Comparison of ENCODE assay signal across 8 mouse cellular contexts in the genomic region with DNA sequence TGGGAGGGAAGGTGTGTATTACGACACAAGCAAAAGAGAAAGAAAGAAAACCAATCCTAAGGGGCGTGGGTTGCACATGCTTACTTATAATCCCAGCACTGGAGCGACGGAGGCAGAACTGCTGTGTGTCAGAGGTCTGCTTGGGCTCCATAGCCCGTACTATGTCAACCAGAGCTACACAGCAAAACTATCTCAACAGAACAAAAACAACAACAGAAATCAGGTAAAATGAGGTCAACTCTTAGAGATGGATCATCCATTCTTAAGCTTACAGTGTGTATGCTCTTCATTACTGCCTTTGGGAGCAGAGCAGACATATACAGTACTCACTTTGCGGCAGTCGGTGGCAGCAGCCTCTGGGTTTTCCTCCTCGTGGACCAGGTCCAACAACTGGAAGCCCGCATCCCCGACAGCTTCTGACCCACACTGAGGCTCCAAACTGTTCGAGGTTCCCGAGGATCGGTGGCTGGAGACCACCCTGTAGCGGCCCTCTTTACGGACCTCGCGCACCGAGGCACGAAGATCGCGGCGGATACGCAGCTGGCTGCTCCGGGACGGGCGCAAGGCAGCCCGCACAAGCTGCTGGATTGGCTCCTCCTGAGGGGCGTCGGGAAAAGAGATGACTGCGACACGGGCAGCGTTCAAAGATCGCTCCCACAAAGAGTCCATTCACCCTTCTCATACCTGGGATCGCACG. TPM values are rescaled to one million over a fixed set of nuclear protein-coding genes. Genes with fewer than 3 reads are reported as not detected.
DNase-seq lines count a peak whose midpoint lies in the region; ATAC-seq lines count a peak whose summit lies in the region.

No protein-coding gene starts in this region.

- peaks cover 6% of the 10 kb centered on the region for H3K4me1 ChIP-seq in heart, embryonic 11.5 days (ENCODE audit: control insufficient read depth, insufficient read depth, low read length)
- H3K4me1 ChIP-seq in forebrain, embryonic 16.5 days (replicated peaks; ENCODE audit: control insufficient read depth, insufficient read depth, low read length) = peaks cover 17% of the 10 kb centered on the region
- H3K4me1 ChIP-seq in limb, embryonic 13.5 days = peaks cover 14% of the 10 kb centered on the region
- H3K4me1 ChIP-seq in midbrain, embryonic 15.5 days = peaks cover 25% of the 10 kb centered on the region

- peak overlapping the region; percentile 67 for H3K4me2 ChIP-seq in heart, embryonic 11.5 days
- H3K4me2 ChIP-seq in forebrain, embryonic 16.5 days (ENCODE audit: low read length) = peak overlapping the region; percentile 85
- peak overlapping the region; percentile 76 for H3K4me2 ChIP-seq in limb, embryonic 13.5 days (replicated peaks)
- H3K4me2 ChIP-seq in midbrain, embryonic 15.5 days = peak overlapping the region; percentile 80

- H3K9me3 ChIP-seq in heart, embryonic 11.5 days (replicated peaks; ENCODE audit: control insufficient read depth, low read length) = no peaks in the 10 kb centered on the region
- H3K9me3 ChIP-seq in forebrain, embryonic 16.5 days (ENCODE audit: control insufficient read depth, low read length) = no peaks in the 10 kb centered on the region
- no peaks in the 10 kb centered on the region for H3K9me3 ChIP-seq in limb, embryonic 13.5 days
- H3K9me3 ChIP-seq in midbrain, embryonic 15.5 days = no peaks in the 10 kb centered on the region

- no peaks in the 10 kb centered on the region for H3K27me3 ChIP-seq in heart, embryonic 11.5 days (ENCODE audit: control insufficient read depth, insufficient read depth, low read length)
- H3K27me3 ChIP-seq in forebrain, embryonic 16.5 days (replicated peaks; ENCODE audit: control insufficient read depth, insufficient read depth, low read length) = no peaks in the 10 kb centered on the region
- H3K27me3 ChIP-seq in limb, embryonic 13.5 days = no peaks in the 10 kb centered on the region
- H3K27me3 ChIP-seq in midbrain, embryonic 15.5 days (replicated peaks) = no peaks in the 10 kb centered on the region

- peak overlapping the region; percentile 89 for H3K4me3 ChIP-seq in heart, embryonic 11.5 days (ENCODE audit: low read depth, low read length)
- H3K4me3 ChIP-seq in forebrain, embryonic 16.5 days (replicated peaks; ENCODE audit: low read length) = peak overlapping the region; percentile 94
- H3K4me3 ChIP-seq in limb, embryonic 13.5 days = peak overlapping the region; percentile 87
- peak overlapping the region; percentile 60 for H3K4me3 ChIP-seq in midbrain, embryonic 15.5 days

- no peak for DNase-seq in heart, adult 11 months
- peak; percentile 45 for DNase-seq in CD4-positive helper T cell, adult 2 months (ENCODE audit: low read depth, low spot score)
- peak; percentile 56 for DNase-seq in brain, adult 2 months (ENCODE audit: low read depth, low spot score)
- no peak for DNase-seq in ovary, adult 18-20 months (ENCODE audit: low spot score)

- 1% methylated on average over 35 of the region's 35 CpGs for WGBS in heart, embryonic 11.5 days (ENCODE audit: insufficient replicate concordance)
- under 1% methylated on average over 33 of the region's 35 CpGs for WGBS in forebrain, embryonic 16.5 days
- 1% methylated on average over 35 of the region's 35 CpGs for WGBS in limb, embryonic 13.5 days
- under 1% methylated on average over 35 of the region's 35 CpGs for WGBS in midbrain, embryonic 15.5 days

- H3K27ac ChIP-seq in heart, embryonic 11.5 days (ENCODE audit: low read depth, low read length) = peak overlapping the region; percentile 90
- H3K27ac ChIP-seq in forebrain, embryonic 16.5 days (ENCODE audit: low read length) = peak overlapping the region; percentile 93
- H3K27ac ChIP-seq in limb, embryonic 13.5 days = peak overlapping the region; percentile 95
- peak overlapping the region; percentile 92 for H3K27ac ChIP-seq in midbrain, embryonic 15.5 days

- peaks cover 17% of the 10 kb centered on the region for H3K36me3 ChIP-seq in heart, embryonic 11.5 days (ENCODE audit: control insufficient read depth, insufficient read depth, low read length)
- H3K36me3 ChIP-seq in forebrain, embryonic 16.5 days (ENCODE audit: control insufficient read depth, insufficient read depth) = peaks cover 9% of the 10 kb centered on the region; the same call in 1 of the 2 replicates
- peaks cover 54% of the 10 kb centered on the region for H3K36me3 ChIP-seq in limb, embryonic 13.5 days
- peaks cover 3% of the 10 kb centered on the region; the same call in 1 of the 2 replicates for H3K36me3 ChIP-seq in midbrain, embryonic 15.5 days (replicated peaks)

- peak overlapping the region; percentile 96 for H3K9ac ChIP-seq in heart, embryonic 11.5 days (ENCODE audit: low read depth, low read length)
- H3K9ac ChIP-seq in forebrain, embryonic 16.5 days (replicated peaks; ENCODE audit: low read depth, low read length) = peak overlapping the region; percentile 96
- H3K9ac ChIP-seq in limb, embryonic 13.5 days = peak overlapping the region; percentile 94
- peak overlapping the region; percentile 80 for H3K9ac ChIP-seq in midbrain, embryonic 15.5 days

- peak; percentile 31 for ATAC-seq in heart, embryonic 11.5 days (replicated peaks; ENCODE audit: insufficient number of reproducible peaks, low FRiP score, low TSS enrichment)
- ATAC-seq in forebrain, embryonic 16.5 days = peak; percentile 62
- peak; percentile 54 for ATAC-seq in limb, embryonic 13.5 days (ENCODE audit: low FRiP score, low read depth)
- ATAC-seq in midbrain, embryonic 15.5 days (replicated peaks) = peak; percentile 81

RNA-seq across cellular contexts. Expression of a gene that starts 0.6 kb away (rescaled TPM):
- polyA plus RNA-seq in heart, embryonic 11.5 days (2014; fragmentation: Nextera tagmentation; extraction: Ambion mirVana) = 27.2 and 31.7 TPM in 2 replicates
- 37.7 and 40.8 TPM in 2 replicates for polyA plus RNA-seq in forebrain, embryonic 16.5 days (2015; fragmentation: Nextera tagmentation; extraction: Ambion mirVana)
- polyA plus RNA-seq in limb, embryonic 13.5 days (2015; fragmentation: Nextera tagmentation; extraction: Ambion mirVana) = 41.8 and 44.7 TPM in 2 replicates
- polyA plus RNA-seq in midbrain, embryonic 15.5 days (2015; fragmentation: Nextera tagmentation; extraction: Ambion mirVana) = 35.2 and 36.2 TPM in 2 replicates

RNA-seq across cellular contexts. Expression of a gene that starts 0.6 kb away (rescaled TPM):
- 40.1 and 41.8 TPM in 2 replicates for polyA plus RNA-seq in heart, embryonic 11.5 days (2014; fragmentation: Nextera tagmentation; extraction: Ambion mirVana)
- 53.0 and 55.3 TPM in 2 replicates for polyA plus RNA-seq in forebrain, embryonic 16.5 days (2015; fragmentation: Nextera tagmentation; extraction: Ambion mirVana)
- polyA plus RNA-seq in limb, embryonic 13.5 days (2015; fragmentation: Nextera tagmentation; extraction: Ambion mirVana) = 46.2 and 51.8 TPM in 2 replicates
- polyA plus RNA-seq in midbrain, embryonic 15.5 days (2015; fragmentation: Nextera tagmentation; extraction: Ambion mirVana) = 63.4 and 64.4 TPM in 2 replicates

RNA-seq across cellular contexts. Expression of a gene that starts 41.5 kb away (rescaled TPM):
- 64.5 and 67.4 TPM in 2 replicates for polyA plus RNA-seq in heart, embryonic 11.5 days (2014; fragmentation: Nextera tagmentation; extraction: Ambion mirVana)
- polyA plus RNA-seq in forebrain, embryonic 16.5 days (2015; fragmentation: Nextera tagmentation; extraction: Ambion mirVana) = 49.3 and 58.4 TPM in 2 replicates
- 59.0 and 68.9 TPM in 2 replicates for polyA plus RNA-seq in limb, embryonic 13.5 days (2015; fragmentation: Nextera tagmentation; extraction: Ambion mirVana)
- polyA plus RNA-seq in midbrain, embryonic 15.5 days (2015; fragmentation: Nextera tagmentation; extraction: Ambion mirVana) = 62.7 and 65.0 TPM in 2 replicates

RNA-seq across cellular contexts. Expression of a gene that starts 60.0 kb away (rescaled TPM):
- polyA plus RNA-seq in heart, embryonic 11.5 days (2014; fragmentation: Nextera tagmentation; extraction: Ambion mirVana) = 3.0 and 7.2 TPM in 2 replicates
- polyA plus RNA-seq in forebrain, embryonic 16.5 days (2015; fragmentation: Nextera tagmentation; extraction: Ambion mirVana) = 18.2 and 20.6 TPM in 2 replicates
- polyA plus RNA-seq in limb, embryonic 13.5 days (2015; fragmentation: Nextera tagmentation; extraction: Ambion mirVana) = 19.6 and 20.5 TPM in 2 replicates
- polyA plus RNA-seq in midbrain, embryonic 15.5 days (2015; fragmentation: Nextera tagmentation; extraction: Ambion mirVana) = 23.3 and 24.3 TPM in 2 replicates

Comparison
In these comparisons a context has a peak if more than half of its experiments do, and no peak if none do; other contexts are left out.
1. ATAC-seq: peak in every context shown above with its lines; median percentile 81 in midbrain, embryonic 15.5 days; 62 in forebrain, embryonic 16.5 days; 54 in limb, embryonic 13.5 days; 31 in heart, embryonic 11.5 days.
2. DNase-seq: peak in CD4-positive helper T cell, adult 2 months (single experiment) and brain, adult 2 months (single experiment); none in heart, adult 11 months (single experiment) and ovary, adult 18-20 months (single experiment).
3. Peak in every context shown above with its lines, with median percentiles within 50 percentile points of each other: H3K27ac ChIP-seq, H3K4me2 ChIP-seq, H3K4me3 ChIP-seq and H3K9ac ChIP-seq.